Mouse (Mus musculus) fibroblast of lung, adult 2 months (primary cell): ENCODE data around the gene Zfp683.

Source experiments
- DNase-seq: peaks from one replicate; pipeline ENCODE4 v3.0.0-alpha.2; 2011; ENCODE audit warnings: low read depth

The Zfp683 gene

GRCm38 (mm10) chr4:134051912-134052311 is 1.7 kb upstream of the Zfp683 start:
- DNase-seq: no peak

DNA sequence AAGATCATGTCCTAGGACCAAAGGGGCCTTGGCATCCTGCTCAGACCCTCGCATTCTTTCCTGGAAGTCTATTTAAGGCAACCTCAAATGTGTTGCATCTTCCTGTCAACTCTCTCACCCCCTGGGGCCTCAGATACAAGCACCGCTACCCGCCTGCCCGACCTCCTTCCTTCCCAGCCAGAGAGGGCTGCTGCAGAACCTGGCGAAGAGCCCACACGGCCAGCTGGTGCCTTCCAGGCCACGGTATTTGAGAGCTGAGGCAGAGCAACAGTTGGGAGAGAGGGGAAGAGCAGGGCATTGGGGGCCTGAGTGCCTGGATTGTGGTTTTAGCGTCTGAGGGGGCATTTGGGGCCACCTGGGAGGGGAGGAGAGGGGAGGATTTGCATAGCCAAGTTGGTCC is 1.1 kb upstream of the Zfp683 start:
- DNase-seq: no peak

- DNase-seq: no peak
These were observed 4.6 kb downstream of the Zfp683 start for GRCm38 (mm10) chr4:134058166-134058715.

GRCm38 (mm10) chr4:134058908-134059307 is 5.3 kb downstream of the Zfp683 start:
- DNase-seq: no peak

DNA sequence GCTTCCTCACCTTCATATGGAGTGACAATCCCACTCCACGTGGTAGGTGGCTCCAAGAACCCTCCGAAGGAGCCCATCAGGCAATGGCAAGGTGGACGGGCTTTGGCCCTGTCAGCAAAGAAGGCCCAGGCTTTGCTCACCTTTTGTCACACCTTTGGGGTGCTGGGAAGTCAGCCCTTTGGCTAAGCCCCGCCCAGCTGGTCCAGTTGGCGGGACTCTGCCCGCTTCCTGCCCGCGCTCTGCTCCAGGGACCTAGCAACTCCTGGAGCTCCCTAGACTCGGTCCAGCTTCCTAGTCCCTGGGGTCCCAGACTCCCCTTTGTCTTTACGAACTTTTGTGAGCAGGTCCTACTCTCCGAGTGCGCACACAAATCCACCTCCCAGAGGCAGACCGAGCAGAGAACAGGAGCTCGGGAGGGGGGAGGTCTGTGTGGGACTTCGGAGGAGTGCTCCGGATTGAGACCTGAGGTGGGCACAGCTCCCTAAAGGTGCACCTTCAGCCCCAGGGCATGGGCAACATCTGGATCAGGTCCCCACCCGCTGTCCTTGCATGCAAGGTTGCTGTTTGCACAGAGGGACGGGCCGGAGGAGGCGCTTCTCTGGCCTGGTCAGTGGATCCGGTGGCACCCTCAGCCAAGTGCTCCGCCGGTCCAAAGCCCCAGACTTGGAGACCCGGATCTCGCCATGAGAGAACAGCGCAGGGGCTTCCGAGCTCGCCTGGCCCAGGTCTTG is 6.7 kb downstream of the Zfp683 start, which contains the start of gene Crybg2:
Crybg2 (plus strand) TSS at position 681 of the 731 bp plus-strand sequence.
- no peak for DNase-seq

DNA sequence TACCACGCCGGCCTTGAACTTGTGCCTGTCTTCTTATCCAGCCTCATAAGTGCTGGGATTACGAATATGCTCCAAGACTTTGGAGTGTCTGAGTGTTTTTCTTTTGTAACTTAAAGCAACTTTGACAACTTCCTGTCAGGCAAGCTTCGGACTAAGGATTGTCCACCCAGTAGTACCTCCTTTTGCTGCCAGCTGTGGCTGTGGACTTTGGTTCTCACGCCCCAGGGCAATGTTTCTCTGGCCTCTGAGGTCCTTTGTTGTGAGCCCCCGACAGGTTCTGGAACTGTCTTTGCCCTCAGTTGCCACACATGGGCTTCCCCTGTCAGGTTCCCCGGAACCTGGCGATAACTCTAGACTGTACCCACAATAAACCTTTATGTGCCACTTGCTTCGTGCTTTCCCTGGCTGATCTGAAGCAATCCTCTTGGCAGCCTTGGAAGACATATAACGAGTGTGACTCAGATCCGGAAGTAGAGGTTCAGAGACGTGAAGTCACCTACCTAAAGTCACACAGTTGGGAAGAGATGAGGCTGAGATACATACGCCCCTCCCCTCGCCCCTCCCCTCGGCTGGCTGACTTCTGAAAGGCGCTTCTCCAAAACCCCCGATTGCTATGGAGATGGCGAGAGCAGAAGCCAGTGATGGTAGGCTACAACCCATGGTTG is 7.7 kb downstream of the Zfp683 start:
- no peak for DNase-seq

DNA sequence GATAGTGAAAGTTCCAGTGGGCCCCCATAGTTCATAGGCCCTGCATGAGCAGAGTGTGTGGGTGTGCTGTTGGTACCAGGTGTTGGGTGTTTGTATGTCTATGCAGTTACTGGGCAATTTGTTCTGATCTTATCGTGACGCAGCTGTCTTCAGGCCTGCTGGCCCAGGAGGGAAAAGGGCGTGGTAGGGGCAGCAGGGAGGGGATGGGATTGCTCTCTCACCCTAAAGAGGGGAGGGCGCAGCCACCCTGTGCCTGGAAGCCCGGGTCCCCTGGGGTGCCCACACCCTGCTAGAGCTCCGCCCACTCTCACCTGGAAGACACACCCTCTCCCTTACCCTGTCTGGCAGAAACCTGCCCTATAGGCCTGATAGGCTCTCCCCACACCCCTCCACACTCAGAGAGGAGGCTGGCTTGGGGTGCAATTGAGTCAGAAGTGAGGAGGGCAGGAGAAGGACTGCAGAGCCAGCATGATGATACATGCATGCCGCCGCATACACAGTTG is 8.4 kb downstream of the Zfp683 start:
- no peak for DNase-seq

GRCm38 (mm10) chr4:134062561-134062960 is 8.9 kb downstream of the Zfp683 start:
- no peak for DNase-seq

- DNase-seq: no peak
These were observed 11.9 kb downstream of the Zfp683 start for GRCm38 (mm10) chr4:134065431-134066004.

GRCm38 (mm10) chr4:134067383-134067782 is 13.7 kb downstream of the Zfp683 start:
- DNase-seq: no peak

DNA sequence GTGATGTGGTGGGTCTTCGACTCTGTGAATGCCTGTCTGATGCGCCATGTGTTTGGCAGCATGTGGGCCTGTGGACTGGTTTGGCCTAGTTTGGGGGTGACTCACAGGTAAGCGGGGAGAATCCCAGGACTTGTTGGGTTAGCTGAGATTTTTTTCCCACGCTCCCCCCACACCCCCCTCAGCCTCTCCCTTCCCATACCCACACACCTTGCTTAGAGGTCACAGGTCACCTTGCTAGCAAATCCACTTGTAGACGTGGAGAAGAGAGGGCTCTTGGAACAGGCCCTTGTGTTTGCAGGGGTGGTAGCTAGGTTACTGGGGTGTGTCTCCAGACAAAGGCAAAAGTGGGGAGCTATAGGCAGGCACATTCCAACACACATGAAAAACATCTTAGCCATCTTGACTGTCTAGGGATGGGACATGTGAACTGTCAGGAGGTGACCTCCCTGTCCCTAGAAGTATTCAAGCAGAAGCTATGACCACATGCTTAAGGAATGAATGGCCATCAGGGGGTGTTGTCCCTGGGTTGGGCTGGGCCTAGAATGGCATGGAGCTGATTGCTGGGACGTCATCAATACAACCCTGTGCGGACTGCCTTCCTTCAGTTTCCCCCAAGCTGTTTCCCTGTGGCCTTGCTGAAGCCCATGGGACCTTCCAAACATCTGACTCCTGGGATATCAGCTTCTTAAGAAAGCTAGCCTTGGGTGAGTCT is 14.4 kb downstream of the Zfp683 start:
- DNase-seq: no peak

GRCm38 (mm10) chr4:134068793-134069580 is 15.3 kb downstream of the Zfp683 start:
- no peak for DNase-seq

GRCm38 (mm10) chr4:134078694-134079093 is 25.1 kb downstream of the Zfp683 start:
- DNase-seq: no peak

- no peak for DNase-seq
These were observed 27.0 kb downstream of the Zfp683 start for GRCm38 (mm10) chr4:134080674-134081073.

GRCm38 (mm10) chr4:134081730-134082386 is 28.2 kb downstream of the Zfp683 start:
- no peak for DNase-seq

DNA sequence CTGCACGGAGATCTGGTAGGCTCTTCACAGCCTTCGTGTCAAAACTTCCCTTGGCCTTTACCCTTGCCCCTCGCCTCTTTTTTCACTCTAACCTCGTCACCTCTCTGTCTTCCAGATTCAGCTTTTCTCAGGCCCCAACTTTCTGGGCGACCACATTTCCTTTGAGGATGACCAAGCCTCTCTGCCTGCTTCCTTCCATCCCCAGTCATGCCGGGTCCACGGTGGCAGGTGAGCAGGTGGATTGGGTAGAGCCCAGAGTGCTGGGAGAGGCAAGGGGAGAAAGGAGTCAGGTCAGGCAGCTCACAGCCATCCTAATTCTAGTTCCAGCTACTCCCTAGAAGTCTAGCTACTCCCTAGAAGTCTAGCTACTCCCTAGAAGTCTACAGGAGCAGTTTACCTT is 28.8 kb downstream of the Zfp683 start:
- no peak for DNase-seq

GRCm38 (mm10) chr4:134084999-134085398 is 31.4 kb downstream of the Zfp683 start:
- DNase-seq: no peak

DNA sequence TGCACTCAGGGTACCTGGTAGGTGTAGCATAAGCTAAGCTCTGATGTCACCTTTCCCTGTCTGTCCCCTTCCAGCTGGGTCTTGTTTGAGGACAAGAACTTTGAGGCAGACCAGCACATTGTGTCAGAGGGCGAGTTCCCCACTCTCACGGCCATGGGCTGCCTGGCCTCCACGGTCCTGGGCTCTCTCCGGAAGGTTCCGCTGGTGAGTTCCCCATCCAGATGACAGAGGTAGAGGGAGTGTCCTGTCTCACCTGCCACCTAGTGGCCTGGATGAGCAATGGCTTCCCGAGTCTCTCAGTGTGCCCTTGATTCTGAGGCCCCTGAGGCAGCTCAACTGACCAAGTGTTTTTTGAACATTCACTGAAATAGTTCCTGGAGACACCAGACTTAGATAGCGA is 33.8 kb downstream of the Zfp683 start:
- DNase-seq: no peak

GRCm38 (mm10) chr4:134089029-134089428 is 35.4 kb downstream of the Zfp683 start:
- DNase-seq: no peak

GRCm38 (mm10) chr4:134090521-134091224 is 37.0 kb downstream of the Zfp683 start:
- no peak for DNase-seq
